Mouse (Mus musculus) MEL (cell line): ENCODE measurements around the gene Msi2. TPM values are rescaled to one million over a fixed set of nuclear protein-coding genes. Genes with fewer than 3 reads are reported as not detected.

Experiments used
- DNase-seq: peaks from one replicate; pipeline ENCODE4 v3.0.0; 2011; ENCODE audit warnings: low read depth, low spot score
- H3K27ac ChIP-seq: 2 replicates; pipeline ENCODE4 v1.5.1; 2012; ENCODE audit warnings: low read depth, mild to moderate bottlenecking, control low read depth, low read length, moderate library complexity; ENCODE audit not compliant: control insufficient read depth
- H3K27me3 ChIP-seq, 2 experiments: fragments of 150-350 bp in 1 of 2; sonication (generic) in 1 of 2; 2 replicates each; pipeline ENCODE4 v1.6.1; 2012; ENCODE audit warnings: low read length in 2 of 2, mild to moderate bottlenecking in 2 of 2, improper control_type of control experiment in 1 of 2, moderate library complexity in 1 of 2; ENCODE audit not compliant: insufficient read depth in 2 of 2, control insufficient read depth in 1 of 2
- H3K36me3 ChIP-seq, 2 experiments: 2 replicates each; pipeline ENCODE4 v1.6.1; 2012 to 2014; ENCODE audit warnings: low read length in 2 of 2, improper control_type of control experiment in 1 of 2, inconsistent platforms in 1 of 2, mild to moderate bottlenecking in 1 of 2; ENCODE audit not compliant: insufficient read depth in 2 of 2, control insufficient read depth in 1 of 2
- H3K4me1 ChIP-seq, 2 experiments: fragments of 150-350 bp in 1 of 2; sonication (generic) in 1 of 2; 2 replicates each; pipeline ENCODE4 v1.6.1; 2012; ENCODE audit warnings: low read length in 2 of 2, improper control_type of control experiment in 1 of 2, mild to moderate bottlenecking in 1 of 2; ENCODE audit not compliant: insufficient read depth in 2 of 2, control insufficient read depth in 1 of 2
- H3K4me3 ChIP-seq, 2 experiments: fragments of 150-350 bp in 1 of 2; sonication (generic) in 1 of 2; 2 replicates each; pipeline ENCODE4 v1.5.1; 2012; ENCODE audit warnings: low read depth in 2 of 2, low read length in 2 of 2, mild to moderate bottlenecking in 2 of 2, moderate library complexity in 2 of 2, control low read depth in 1 of 2, improper control_type of control experiment in 1 of 2; ENCODE audit not compliant: control insufficient read depth in 1 of 2, insufficient read depth in 1 of 2
- H3K79me2 ChIP-seq: 2 replicates; pipeline ENCODE4 v1.6.1; 2012; ENCODE audit warnings: mild to moderate bottlenecking, low read length, moderate library complexity; ENCODE audit not compliant: control insufficient read depth, poor library complexity, insufficient read depth
- H3K9ac ChIP-seq: 2 replicates; pipeline ENCODE4 v1.6.1; 2012; ENCODE audit warnings: low read depth, mild to moderate bottlenecking, control low read depth, low read length, moderate library complexity; ENCODE audit not compliant: control insufficient read depth, poor library complexity, severe bottlenecking
- H3K9me3 ChIP-seq: fragments of 150-350 bp; sonication (generic); replicated peaks from 2 replicates; pipeline ENCODE4 v1.6.1; 2012; ENCODE audit warnings: mild to moderate bottlenecking, low read length, improper control_type of control experiment, moderate library complexity; ENCODE audit not compliant: insufficient read depth
- CHD2 ChIP-seq: IDR thresholded peaks from 2 replicates; pipeline ENCODE4 v1.6.1; 2011; ENCODE audit warnings: low read length, improper control_type of control experiment
- ELF1 ChIP-seq: IDR thresholded peaks from 2 replicates; pipeline ENCODE4 v1.6.1; 2014; ENCODE audit warnings: low read depth, mild to moderate bottlenecking, inconsistent platforms, low read length, improper control_type of control experiment, moderate library complexity
- EP300 ChIP-seq, 2 experiments: IDR thresholded peaks; 2 replicates each; pipeline ENCODE4 v1.6.1; 2011; ENCODE audit warnings: improper control_type of control experiment in 2 of 2, low read length in 2 of 2, low read depth in 1 of 2, mild to moderate bottlenecking in 1 of 2
- ETS1 ChIP-seq: IDR thresholded peaks from 2 replicates; pipeline ENCODE4 v1.6.1; 2012; ENCODE audit warnings: low read depth, mild to moderate bottlenecking, inconsistent platforms, low read length, improper control_type of control experiment, moderate library complexity
- GABPA ChIP-seq: IDR thresholded peaks from 2 replicates; pipeline ENCODE4 v1.6.1; 2012; ENCODE audit warnings: low read depth, mild to moderate bottlenecking, inconsistent platforms, low read length, improper control_type of control experiment, moderate library complexity
- JUND ChIP-seq: IDR thresholded peaks from 2 replicates; pipeline ENCODE4 v1.6.1; 2011; ENCODE audit warnings: low read depth, mild to moderate bottlenecking, improper control_type of control experiment, low read length
- MAFK ChIP-seq: IDR thresholded peaks from 2 replicates; pipeline ENCODE4 v1.6.1; 2011; ENCODE audit warnings: low read depth, mild to moderate bottlenecking, low read length, improper control_type of control experiment, borderline replicate concordance
- MAZ ChIP-seq: IDR thresholded peaks from 2 replicates; pipeline ENCODE4 v1.6.1; 2012; ENCODE audit warnings: low read depth, mild to moderate bottlenecking, inconsistent platforms, low read length, improper control_type of control experiment
- MYB ChIP-seq: IDR thresholded peaks from 2 replicates; pipeline ENCODE4 v1.6.1; 2011; ENCODE audit warnings: mild to moderate bottlenecking, low read depth, low read length, improper control_type of control experiment
- MYC ChIP-seq: IDR thresholded peaks from 2 replicates; pipeline ENCODE4 v1.6.1; 2011; ENCODE audit warnings: low read depth, mild to moderate bottlenecking, low read length, improper control_type of control experiment, moderate library complexity
- NRF1 ChIP-seq: IDR thresholded peaks from 2 replicates; pipeline ENCODE4 v1.6.1; 2014; ENCODE audit warnings: low read depth, mild to moderate bottlenecking, inconsistent platforms, low read length, improper control_type of control experiment, moderate library complexity; ENCODE audit not compliant: poor library complexity, insufficient read depth, severe bottlenecking
- POLR2AphosphoS2 ChIP-seq: IDR thresholded peaks from 2 replicates; pipeline ENCODE4 v1.6.1; 2011; ENCODE audit warnings: low read length, improper control_type of control experiment
- RAD21 ChIP-seq: IDR thresholded peaks from 2 replicates; pipeline ENCODE4 v1.6.1; 2011; ENCODE audit warnings: mild to moderate bottlenecking, low read depth, low read length, improper control_type of control experiment
- RCOR1 ChIP-seq: IDR thresholded peaks from 2 replicates; pipeline ENCODE4 v1.6.1; 2012; ENCODE audit warnings: low read depth, mild to moderate bottlenecking, inconsistent platforms, low read length, improper control_type of control experiment
- SMC3 ChIP-seq: IDR thresholded peaks from 2 replicates; pipeline ENCODE4 v1.6.1; 2011; ENCODE audit warnings: low read depth, low read length, improper control_type of control experiment
- TAL1 ChIP-seq: IDR thresholded peaks from 2 replicates; pipeline ENCODE4 v1.6.1; 2012; ENCODE audit warnings: mild to moderate bottlenecking, inconsistent platforms, low read length, moderate library complexity, mixed read lengths
- USF1 ChIP-seq: IDR thresholded peaks from 2 replicates; pipeline ENCODE4 v1.6.1; 2014; ENCODE audit warnings: low read depth, mild to moderate bottlenecking, inconsistent platforms, low read length, improper control_type of control experiment, moderate library complexity
- USF2 ChIP-seq, 2 experiments: IDR thresholded peaks; 2 replicates each; pipeline ENCODE4 v1.6.1; 2011 to 2012; ENCODE audit warnings: improper control_type of control experiment in 2 of 2, low read length in 2 of 2, borderline replicate concordance in 1 of 2, inconsistent platforms in 1 of 2, low read depth in 1 of 2, mild to moderate bottlenecking in 1 of 2; ENCODE audit not compliant: insufficient read depth in 1 of 2
- ZC3H11A ChIP-seq: IDR thresholded peaks from 2 replicates; pipeline ENCODE4 v1.6.1; 2012; ENCODE audit warnings: low read depth, mild to moderate bottlenecking, inconsistent platforms, low read length, improper control_type of control experiment
- ZNF384 ChIP-seq: IDR thresholded peaks from 2 replicates; pipeline ENCODE4 v1.6.1; 2012; ENCODE audit warnings: low read depth, mild to moderate bottlenecking, inconsistent platforms, low read length, improper control_type of control experiment
- polyA plus RNA-seq, 2 experiments: library from polyadenylated mRNA; stranded (reverse) in 1 of 2; unstranded in 1 of 2; fragments of >175 nt in 1 of 2; fragments of >200 nt in 1 of 2; gene quantifications; 2 replicates each; pipeline versions ENCODE4 v1.2.1 to v1.2.4; 2012; ENCODE audit warnings: low replicate concordance in 2 of 2, low read depth in 1 of 2; ENCODE audit not compliant: insufficient read length in 2 of 2, insufficient read depth in 1 of 2, missing spikeins in 1 of 2
- total RNA-seq: library from RNA; depleted of rRNA; stranded (reverse); fragments of 300-350 nt; gene quantifications from 2 replicates; pipeline ENCODE4 v1.2.3, GENCODE M21; 2012

Gene Msi2
- total and polyA plus RNA-seq, 3 experiments: 16.2 to 29.7 TPM; not detected in 1

GRCm38 (mm10) chr11:88541666-88542639 is 176.4 kb downstream of the Msi2 start:
- Histone ChIP-seq H3K9ac (no peak overlapping the region), H3K4me1 (no peaks in the 10 kb centered on the region), H3K27ac (no peak overlapping the region)
- TF ChIP-seq MAFK (no peak), CHD2 (no peak), RAD21 (no peak), ZC3H11A (no peak), MYB (no peak), EP300 (IDR thresholded peaks at IDR 0.05; ENCODE audit: low read depth in 1 of 2, low read length in 2 of 2) (no peak), SMC3 (no peak), POLR2AphosphoS2 (no peak), MYC (no peak), NRF1 (no peak), GABPA (no peak), USF1 (no peak), MAZ (no peak), JUND (no peak), ETS1 (no peak), USF2 (IDR thresholded peaks at IDR 0.05; ENCODE audit: borderline replicate concordance in 1 of 2, insufficient read depth in 1 of 2, low read depth in 1 of 2, low read length in 2 of 2) (no peak), ZNF384 (no peak), ELF1 (no peak), RCOR1 (no peak), TAL1 (no peak)
- TF ChIP-seq, all 39 proteins: peak for 0
- H3K27me3 ChIP-seq: no peaks in the 10 kb centered on the region
- H3K79me2 ChIP-seq: no peaks in the 10 kb centered on the region
- DNase-seq: no peak
- H3K9me3 ChIP-seq: no peaks in the 10 kb centered on the region
- H3K36me3 ChIP-seq: no peaks in the 10 kb centered on the region; a peak in 1 of 4 replicates
- no peak overlapping the region for H3K4me3 ChIP-seq
